Mouse (Mus musculus) thymus, adult 2 months (tissue): ENCODE data around the gene Schip1.

Source experiments
- CTCF ChIP-seq: fragments of 200-500 bp; IDR thresholded peaks from 2 replicates; pipeline ENCODE4 v1.5.1; 2012; ENCODE audit warnings: mild to moderate bottlenecking, control low read depth, low read length, moderate library complexity, borderline replicate concordance; ENCODE audit not compliant: control insufficient read depth, poor library complexity, insufficient read depth; ENCODE audit errors: extremely low read depth
- POLR2A ChIP-seq: fragments of 200-500 bp; IDR thresholded peaks from 2 replicates; pipeline ENCODE4 v1.6.1; 2012; ENCODE audit warnings: mild to moderate bottlenecking, low read length, control low read depth, moderate library complexity; ENCODE audit not compliant: control insufficient read depth, poor library complexity, insufficient read depth; ENCODE audit errors: extremely low read depth

DNA sequence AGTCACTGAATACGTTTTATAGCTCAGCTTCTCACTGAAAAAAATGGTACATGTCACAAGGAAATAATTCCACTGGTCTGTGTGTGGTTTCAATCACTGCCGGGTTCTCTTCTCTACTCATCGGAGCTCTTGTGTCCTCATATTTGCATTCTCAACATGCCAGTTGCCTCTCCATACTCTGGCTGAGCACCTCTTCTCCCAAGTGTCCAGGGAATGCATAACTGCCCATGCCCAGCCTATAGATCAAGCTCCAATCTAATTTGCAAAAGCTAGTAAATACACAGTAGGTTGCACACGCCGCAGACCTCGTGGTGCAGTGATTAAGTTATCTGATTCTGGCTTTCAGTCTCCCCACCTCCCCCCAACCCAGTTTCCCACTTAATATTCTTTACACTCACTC, 261.0 kb downstream of the Schip1 start:
- TF ChIP-seq POLR2A (no peak), CTCF (no peak)
